Mouse (Mus musculus): Measurements from ENCODE around the gene Olfr323.
A peak's percentile ranks its signal among the peaks of the same experiment; 100 is the strongest.

The Olfr323 gene

GRCm38 (mm10) chr11:58602800-58603560 lies 27.3 kb downstream of the Olfr323 start:
- DNase-seq (ENCODE audit: extremely low spot score): no peak

GRCm38 (mm10) chr11:58602062-58602461 lies 28.2 kb downstream of the Olfr323 start:
- no peak for DNase-seq (ENCODE audit: extremely low spot score)

- no peak for DNase-seq (ENCODE audit: extremely low spot score)
Observed at GRCm38 (mm10) chr11:58597837-58598236, 32.5 kb downstream of the Olfr323 start.

GRCm38 (mm10) chr11:58594814-58595213 lies 35.5 kb downstream of the Olfr323 start, which contains the start of gene Olfr324:
Gene Olfr324, plus strand, starts transcription at chr11:58595114.
- DNase-seq (ENCODE audit: extremely low spot score): no peak

GRCm38 (mm10) chr11:58588620-58589250 lies 41.6 kb downstream of the Olfr323 start:
- DNase-seq (ENCODE audit: extremely low spot score): no peak

- peak; percentile 25 for DNase-seq (ENCODE audit: extremely low spot score)
Observed at GRCm38 (mm10) chr11:58587898-58588348, 42.4 kb downstream of the Olfr323 start.

GRCm38 (mm10) chr11:58578636-58579035 lies 51.7 kb downstream of the Olfr323 start:
- DNase-seq (ENCODE audit: extremely low spot score): no peak

GRCm38 (mm10) chr11:58577430-58577829 lies 52.9 kb downstream of the Olfr323 start, which contains the start of gene Olfr325:
Gene Olfr325, plus strand, starts transcription at chr11:58577730.
- DNase-seq (ENCODE audit: extremely low spot score): no peak

Data from embryo, embryonic 9.5 days (tissue).